Mouse (Mus musculus) cerebellum, postnatal 14 days (tissue): ENCODE data around the gene Hoxa10.
A peak's percentile ranks its signal among the peaks of the same experiment; 100 is the strongest.

Source experiments
- DNase-seq, 2 experiments: peaks; one replicate each; pipeline ENCODE4 v3.0.0; 2021; ENCODE audit warnings: mixed read lengths in 2 of 2

Gene Hoxa10

DNA sequence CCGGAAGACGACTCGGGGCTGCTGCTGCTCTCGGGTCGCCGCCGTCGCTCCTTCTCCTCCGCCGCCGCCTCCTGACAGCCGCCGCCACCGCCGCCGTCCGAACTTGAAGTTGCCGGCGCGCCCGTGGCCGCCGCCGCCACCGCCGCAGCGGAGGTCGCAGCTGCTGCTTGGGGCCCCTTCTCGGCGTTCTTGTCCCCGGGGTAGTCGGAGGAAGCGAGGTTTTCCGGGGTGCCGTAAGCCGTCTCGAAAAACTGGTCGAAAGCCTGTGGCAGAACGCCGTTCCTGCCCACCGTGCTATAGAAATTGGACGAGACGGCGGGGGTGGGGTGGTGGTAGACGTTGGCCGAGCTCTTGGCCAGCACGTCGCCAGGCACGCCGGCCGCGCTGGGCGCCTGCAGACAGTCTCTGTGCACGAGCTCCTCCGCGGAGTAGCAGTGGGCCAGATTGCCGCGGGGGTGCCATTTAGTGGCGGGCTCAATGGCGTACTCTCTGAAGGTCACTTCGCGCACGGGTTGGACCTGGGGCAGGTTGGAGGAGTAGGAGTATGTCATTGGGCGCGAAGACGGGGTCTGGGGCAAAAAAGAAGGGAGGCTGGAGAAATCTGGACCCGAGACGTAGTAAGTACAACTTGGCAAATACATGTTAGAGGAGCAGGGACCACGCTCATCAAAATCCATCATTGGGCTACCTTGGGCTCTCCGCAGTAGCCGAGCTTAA lies 4.5 kb upstream of the Hoxa10 start:
- no peak for DNase-seq

- DNase-seq = no peak
Measured at GRCm38 (mm10) chr6:52244471-52245039, 3.9 kb upstream of the Hoxa10 start.

DNA sequence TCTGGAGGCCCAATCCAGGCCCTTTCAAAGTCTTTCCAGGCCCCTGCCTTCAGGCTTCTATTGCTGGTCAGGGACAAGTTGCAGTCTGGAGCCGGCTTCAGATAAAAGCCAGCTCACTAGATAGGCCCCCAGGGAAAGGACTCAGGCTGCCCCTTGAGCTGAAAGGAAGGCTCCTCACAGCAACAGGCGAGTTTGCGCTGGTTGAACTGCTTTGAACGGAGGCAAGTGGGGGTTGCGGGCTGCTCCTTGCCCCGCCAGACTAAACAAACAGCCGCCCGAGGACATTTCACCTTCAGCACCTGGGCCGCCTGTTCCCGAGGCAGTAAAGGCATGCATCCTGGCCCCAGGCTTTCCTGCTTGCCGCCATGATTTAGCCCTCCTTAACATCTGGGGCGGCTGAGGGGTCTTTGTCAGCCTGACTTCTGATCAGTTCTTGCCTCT lies 3.0 kb upstream of the Hoxa10 start:
- no peak for DNase-seq

DNA sequence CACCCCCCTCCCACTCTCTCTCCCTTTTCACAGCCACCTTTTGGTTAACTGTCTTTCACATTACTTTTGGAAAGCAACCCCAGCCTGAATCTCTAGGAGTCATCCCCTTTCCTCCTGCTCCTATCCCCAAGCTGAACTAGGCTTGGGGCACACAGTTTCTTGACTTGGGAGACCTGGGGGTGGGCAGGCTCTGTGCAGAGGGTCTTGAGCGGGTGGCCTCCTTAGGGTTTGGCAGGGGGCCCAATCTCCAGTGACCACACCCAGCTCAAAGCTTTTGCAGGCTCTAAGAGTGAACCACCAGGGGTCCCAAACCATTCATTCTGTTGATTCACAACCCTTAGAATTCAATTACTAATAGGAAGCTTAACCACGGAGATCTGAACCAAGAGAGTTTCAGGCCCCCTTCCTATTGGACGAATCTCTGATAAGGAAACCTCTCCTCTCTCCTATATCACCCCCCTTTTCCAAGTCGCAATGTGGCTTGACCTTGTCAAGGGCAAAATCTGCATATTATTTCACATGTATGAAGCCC lies 2.2 kb upstream of the Hoxa10 start:
- DNase-seq = no peak

- DNase-seq = no peak
Measured at GRCm38 (mm10) chr6:52241001-52241621, 457 bp upstream of the Hoxa10 start.

GRCm38 (mm10) chr6:52239625-52240388 lies 847 bp downstream of the Hoxa10 start:
- peak in 1 of 2 experiments; percentile 29 for DNase-seq

- no peak for DNase-seq
Measured at GRCm38 (mm10) chr6:52238976-52239375, 1.7 kb downstream of the Hoxa10 start.

DNA sequence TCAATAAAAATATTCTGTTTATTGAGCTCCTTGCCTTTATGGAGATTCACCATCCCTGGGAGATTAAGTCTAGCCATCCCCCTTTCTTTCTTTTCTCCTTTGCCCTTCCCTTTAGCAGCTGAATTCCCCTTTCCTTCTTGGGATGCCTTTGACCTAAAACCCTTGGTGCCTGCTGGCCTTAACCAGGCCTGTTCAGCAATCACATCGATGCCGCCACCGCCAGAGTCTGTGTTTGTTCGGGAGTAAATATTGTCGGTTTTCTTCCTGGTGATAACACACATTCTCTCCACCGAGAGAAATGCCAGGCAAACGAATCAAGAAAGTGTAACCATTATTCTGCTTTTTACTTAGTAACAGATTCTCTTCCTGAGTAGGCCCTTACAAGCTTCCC lies 2.5 kb downstream of the Hoxa10 start:
- no peak for DNase-seq

- no peak for DNase-seq
Measured at GRCm38 (mm10) chr6:52237346-52238154, 3.1 kb downstream of the Hoxa10 start.

DNA sequence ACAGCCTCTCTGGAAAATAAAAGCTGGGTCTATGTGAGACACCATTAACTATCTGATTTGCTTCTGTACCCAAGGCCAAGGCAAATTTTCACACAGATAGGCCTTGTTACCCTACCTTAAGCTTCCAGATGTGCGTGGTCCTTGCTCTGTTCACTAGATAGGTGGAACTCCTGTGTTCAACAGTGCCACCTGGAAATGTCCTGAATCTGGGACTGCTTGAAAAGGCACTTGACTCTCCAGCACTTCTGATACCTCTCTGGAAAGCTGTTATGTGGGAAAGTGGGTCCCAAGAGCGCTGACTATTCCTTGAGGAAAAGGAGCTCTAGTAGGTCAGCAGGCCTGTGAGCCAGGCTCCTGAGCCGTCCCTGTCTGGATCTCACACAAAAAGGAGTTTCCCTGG lies 3.8 kb downstream of the Hoxa10 start:
- no peak for DNase-seq

DNA sequence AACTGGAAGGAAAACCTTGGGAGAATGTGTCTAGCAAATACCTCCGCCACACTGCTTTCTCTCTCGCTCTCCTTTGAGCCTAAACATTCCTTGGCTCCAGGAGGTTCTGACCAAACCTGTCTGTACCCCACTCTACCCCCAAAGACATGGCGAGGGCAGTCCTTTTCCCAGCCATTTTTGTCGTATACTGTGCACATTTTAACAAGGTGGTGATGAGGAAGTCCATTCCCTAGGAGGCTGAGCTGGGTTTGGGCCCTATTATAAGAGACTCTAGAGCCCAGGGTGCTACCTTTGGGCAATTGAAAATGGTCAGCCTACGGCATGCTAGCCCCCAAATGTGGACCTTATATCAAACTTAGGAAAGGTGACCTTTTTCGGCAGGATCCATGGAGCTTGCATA lies 4.8 kb downstream of the Hoxa10 start:
- DNase-seq = no peak

DNA sequence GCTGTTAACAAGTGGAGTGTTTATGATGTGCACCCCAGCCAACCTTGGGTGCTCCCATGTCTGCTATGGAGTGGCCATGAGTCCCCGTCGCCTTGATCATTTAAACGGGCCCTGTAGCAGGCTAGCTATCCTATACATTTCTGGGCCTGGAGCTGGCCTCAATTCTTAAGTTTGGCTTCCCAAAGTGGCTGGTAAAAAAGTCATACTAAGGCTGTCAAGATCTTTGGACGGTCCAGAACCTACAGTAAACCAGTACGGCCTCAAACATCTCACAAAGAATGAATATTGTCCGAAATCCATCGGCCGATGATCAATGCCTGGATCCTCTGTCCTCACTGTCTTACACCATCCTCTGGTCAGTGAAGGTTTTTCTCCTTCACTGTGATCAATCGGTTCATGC lies 5.4 kb downstream of the Hoxa10 start:
- DNase-seq = no peak

DNA sequence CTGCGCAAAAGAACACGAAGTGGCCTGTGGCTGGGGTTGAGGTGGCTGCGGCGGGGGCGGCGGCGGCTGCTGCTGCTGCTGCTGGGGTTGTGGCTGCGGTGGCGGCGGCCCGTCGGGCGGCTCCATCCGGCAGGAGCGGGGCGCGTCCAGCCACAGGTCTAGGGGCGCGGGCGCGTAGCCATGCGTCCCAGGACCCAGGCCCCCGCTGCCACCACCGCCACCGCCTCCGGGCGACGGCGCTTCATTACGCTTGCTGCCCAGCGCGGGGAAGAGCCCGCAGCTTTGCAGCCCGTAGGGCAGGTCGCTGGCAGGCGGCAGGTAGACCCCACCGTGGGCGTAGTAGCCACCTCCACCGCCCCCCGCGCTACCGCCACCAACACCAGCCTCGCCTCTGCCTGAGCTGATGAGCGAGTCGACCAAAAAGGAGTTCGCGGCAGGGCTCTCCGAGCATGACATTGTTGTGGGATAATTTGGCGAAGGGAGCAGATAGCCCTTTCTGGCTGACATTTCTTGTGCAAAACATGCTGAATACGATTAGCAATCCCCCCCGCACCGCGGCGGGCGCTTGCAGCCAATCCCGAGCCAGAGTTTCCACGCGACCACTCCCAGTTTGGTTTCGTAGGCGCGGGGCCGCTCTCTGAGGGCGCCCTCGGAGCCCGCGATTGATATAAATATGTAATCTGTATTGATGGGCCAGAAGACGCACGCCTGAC lies 6.1 kb downstream of the Hoxa10 start:
- no peak for DNase-seq

GRCm38 (mm10) chr6:52233546-52234427 lies 6.9 kb downstream of the Hoxa10 start:
- no peak for DNase-seq

- no peak for DNase-seq
Measured at GRCm38 (mm10) chr6:52232984-52233545, 7.6 kb downstream of the Hoxa10 start.

DNA sequence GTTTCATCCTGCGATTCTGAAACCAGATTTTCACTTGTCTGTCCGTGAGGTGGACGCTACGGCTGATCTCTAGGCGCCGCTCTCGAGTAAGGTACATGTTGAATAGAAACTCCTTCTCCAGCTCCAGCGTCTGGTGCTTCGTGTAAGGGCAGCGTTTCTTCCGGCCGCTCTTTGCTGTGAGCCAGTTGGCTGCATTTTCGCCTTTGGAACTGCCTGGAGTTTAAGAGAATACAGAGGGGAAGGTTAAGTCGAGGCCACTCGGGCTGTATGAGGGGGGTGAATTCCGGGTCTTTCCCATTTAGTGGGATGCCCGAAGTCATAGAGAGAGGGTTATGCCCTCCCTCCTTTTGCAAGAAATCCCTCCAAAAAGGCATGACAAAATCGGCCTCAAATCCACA lies 8.1 kb downstream of the Hoxa10 start:
- DNase-seq = no peak

DNA sequence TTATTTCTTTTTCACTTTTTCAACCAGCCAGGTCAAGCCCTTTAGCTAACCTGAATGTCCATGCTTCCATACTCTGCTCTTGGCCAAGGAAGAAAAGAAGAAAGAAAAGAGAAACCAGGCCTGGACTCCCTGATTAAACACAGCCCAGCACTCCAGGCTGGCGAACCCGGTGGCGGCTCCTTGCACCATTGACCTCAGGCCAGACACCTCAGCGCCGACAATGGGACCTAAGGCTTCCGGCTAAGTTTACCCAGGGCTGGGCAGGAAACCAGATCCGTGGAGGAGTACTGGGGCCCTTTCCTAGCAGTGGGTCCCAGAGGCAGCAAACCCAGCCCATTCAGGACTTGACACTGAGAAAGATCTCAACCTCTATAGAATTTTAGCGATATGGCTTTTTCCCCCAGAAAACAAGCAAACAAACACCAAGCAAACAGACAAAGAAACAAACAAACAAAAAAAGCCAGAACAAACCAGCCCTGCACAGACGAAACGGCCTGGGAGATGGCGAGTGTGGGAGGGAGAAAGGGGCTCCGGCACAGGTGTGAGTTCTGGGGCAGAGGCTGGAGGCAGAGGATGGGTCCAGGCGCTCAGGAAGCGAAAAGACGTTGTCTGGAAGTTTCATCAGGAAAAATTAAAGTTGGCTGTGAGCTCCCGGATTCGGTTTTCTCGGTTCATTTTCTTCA lies 8.6 kb downstream of the Hoxa10 start:
- no peak for DNase-seq

- no peak for DNase-seq
Measured at GRCm38 (mm10) chr6:52230516-52231165, 10.0 kb downstream of the Hoxa10 start, which contains the start of gene Hoxa9. Gene Hoxa9, minus strand, starts transcription at chr6:52231089.
